Mouse (Mus musculus): ENCODE results near the gene Enc1.

DNA sequence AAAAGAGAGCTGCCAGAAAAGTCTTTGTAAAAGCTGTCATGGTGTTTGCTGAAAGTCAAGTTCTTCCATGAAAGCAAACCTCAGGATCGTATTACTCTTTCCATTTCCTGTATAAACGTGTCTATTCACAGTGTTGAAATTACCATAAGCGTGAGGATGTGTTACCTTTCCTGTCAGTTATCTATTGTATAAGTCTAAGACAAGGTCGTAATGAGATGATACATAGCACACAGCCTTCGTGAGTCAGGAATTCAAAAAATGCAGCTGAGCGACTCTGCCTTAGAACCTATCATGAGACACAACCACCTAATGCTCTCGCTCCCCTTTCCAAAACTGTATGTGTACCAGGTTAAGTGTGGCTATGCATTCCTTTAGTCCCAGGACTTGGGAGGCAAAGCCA is 39.8 kb upstream of the Enc1 start:
- no peak for TF ChIP-seq USF1 (IDR thresholded peaks at IDR 0.05; ENCODE audit: low read depth, low read length)
- no peak for TF ChIP-seq POLR2AphosphoS2 (IDR thresholded peaks at IDR 0.05; ENCODE audit: low read depth, low read length)
- no peak for TF ChIP-seq CTCF (conservative IDR thresholded peaks at IDR 0.05 in 1 of 2, IDR thresholded peaks at IDR 0.05 in 1 of 2; ENCODE audit: low read depth in 2 of 2, low read length in 2 of 2)
- no peak for TF ChIP-seq CHD2 (IDR thresholded peaks at IDR 0.05; ENCODE audit: low read length)
- no peak for TF ChIP-seq MAX (IDR thresholded peaks at IDR 0.05; ENCODE audit: low read length)
- no peak for TF ChIP-seq EP300 (IDR thresholded peaks at IDR 0.05; ENCODE audit: low read length)
- no peak for TF ChIP-seq UBTF (IDR thresholded peaks at IDR 0.05; ENCODE audit: low read depth, low read length)

All from CH12.LX (cell line).